Mouse (Mus musculus) brain, adult 2 months (tissue): ENCODE data around the gene Plin4.
"Not testable (repeated sequence)": the region's sequence is repeated elsewhere in the genome, so short reads cannot be mapped to it uniquely, and the experiment has no call there.

ENCODE experiments used
- DNase-seq: peaks from one replicate; pipeline ENCODE4 v3.0.0; 2011; ENCODE audit warnings: low read depth, low spot score

Gene Plin4

DNA sequence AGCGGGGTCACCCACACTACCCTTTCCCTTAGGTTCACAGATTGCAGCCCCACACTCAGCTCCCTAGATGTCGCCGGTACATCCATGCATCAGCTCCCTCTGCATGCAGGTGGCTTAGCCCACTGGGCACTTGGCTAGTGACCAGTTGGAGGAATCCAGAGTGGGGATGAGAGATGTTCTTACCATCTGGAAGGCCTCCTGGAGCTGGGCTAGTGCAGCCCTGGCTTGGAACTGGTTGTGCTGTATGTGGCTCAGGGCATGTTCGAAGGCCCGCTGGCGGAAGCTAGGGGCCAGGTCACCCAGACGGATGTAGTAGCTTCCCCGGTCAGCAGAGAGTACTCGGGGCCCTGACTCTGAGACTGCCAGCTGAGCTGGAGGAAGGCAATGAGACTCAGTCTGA lies 6.7 kb downstream of the Plin4 start:
- no peak for DNase-seq

GRCm38 (mm10) chr17:56102158-56102557 lies 7.4 kb downstream of the Plin4 start:
- DNase-seq = no peak

DNA sequence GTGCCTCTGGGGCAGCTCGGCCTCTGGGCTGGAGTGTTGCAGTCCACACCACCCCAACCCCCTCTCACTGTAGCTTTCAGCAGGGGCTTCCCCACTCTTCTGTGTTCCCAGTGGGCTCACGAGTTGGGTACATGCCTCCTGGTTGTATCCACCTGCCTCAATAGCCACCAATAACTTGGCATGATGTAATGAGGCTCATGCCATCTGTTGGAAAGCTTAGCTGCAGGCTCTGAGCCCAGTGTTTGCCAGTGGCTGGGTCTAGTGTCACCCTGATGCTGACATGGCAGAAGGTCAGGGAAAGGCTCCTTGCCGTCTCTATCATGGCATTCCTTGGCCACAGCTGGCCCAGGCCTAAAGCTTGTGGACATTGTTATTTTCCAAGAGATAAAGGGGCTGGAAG lies 8.8 kb downstream of the Plin4 start:
- DNase-seq = no peak

GRCm38 (mm10) chr17:56098711-56099572 lies 10.7 kb downstream of the Plin4 start:
- no peak for DNase-seq

DNA sequence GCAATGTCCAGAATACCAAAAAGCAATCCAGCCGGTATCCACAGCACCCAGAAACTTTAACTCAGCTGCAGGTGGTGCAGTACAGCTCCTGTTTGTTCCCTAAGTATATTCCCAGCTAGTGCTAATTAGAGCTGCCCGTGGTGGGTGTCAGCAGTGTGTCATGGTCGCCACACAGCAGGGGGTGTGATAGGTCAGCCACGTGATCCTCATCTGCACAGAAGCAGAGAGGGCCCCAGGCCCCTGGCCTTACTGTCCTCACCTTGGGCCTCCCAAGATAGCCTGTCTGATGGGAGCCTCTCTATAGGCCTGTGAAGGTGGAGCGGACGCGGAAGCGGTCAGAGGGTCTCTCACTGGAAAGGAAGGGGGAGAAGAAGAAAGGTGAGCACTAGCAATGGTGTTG lies 11.4 kb downstream of the Plin4 start:
- no peak for DNase-seq

GRCm38 (mm10) chr17:56096883-56097282 lies 12.7 kb downstream of the Plin4 start:
- no peak for DNase-seq

DNA sequence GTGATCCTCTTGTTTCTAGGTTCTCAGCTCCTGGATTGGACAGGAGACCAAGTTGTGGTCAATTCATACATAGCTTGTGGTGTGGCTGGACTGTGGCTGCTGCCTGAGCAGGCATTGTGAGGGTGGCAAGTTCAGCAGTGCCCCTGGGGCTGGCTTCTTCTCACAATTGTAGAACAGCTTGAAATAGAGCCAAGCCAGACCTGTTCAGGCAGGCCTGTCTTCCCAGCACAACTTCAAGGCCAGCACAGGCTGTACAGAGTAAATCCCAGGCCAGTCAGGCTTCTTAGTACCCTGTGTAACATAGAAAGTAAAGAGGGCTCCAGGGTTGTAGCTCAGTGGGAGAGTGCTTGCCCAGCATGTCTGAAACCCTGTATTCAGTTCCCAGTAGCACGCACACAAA lies 16.8 kb downstream of the Plin4 start:
- peak; percentile 26 for DNase-seq

DNA sequence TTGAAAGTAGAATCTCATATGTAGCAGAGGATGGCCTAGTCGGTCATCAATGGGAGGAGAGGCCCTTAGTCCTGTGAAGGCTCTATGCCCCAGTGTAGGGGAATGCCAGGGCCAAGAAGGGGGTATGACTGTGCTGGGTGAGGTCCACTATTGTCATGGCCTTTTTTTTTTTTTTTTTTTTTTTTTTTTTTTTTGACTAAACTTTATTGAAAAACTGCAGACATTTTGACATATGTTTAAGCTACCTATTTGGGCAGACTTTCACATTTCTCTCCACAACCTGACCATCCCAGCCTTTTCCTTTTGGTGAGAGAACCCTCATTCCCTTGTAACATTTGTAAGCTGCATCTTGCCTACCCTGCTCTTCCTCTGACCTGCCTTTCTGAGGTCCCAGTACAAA lies 17.3 kb downstream of the Plin4 start:
- DNase-seq = no peak

DNA sequence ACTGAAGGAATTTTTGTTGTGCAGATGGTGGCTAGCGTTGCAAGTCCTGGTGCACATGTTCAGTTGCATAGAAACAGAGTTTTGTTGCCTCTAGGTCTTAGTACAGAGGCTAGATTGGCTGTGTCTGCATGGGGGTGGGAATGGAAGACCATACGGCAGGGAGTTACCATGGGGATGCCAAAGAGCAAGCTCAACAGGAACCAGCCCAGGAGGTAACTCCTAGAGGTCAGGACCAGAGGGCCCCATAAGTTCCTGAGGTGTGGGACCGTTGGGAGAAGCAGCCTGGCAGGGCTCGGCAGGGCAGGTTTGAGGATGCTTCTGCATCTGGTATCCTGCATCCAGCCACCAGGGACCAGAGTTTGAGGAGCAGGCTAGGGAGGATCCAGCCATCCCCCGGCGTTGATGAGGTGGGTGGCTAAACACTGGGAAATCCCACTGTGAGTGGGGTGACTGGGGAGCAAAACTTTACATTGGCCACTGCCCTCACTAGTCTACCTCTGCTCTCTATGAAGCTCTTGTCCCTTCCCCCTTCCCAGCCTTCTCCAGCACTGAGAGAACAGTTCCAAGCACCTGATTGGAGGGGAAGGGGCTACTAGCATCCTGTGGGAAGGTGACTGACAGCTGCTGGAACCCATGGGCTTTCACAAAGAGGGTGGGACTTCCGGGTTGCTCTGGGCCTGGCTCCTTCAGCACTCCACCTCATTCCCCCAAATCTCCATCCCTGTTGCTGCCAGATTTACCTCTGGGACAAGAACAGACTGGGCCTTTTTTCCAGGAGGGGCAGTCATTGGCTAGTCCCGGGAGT lies 28.6 kb downstream of the Plin4 start:
- peak; percentile 86 for DNase-seq

GRCm38 (mm10) chr17:56079921-56080320 lies 29.7 kb downstream of the Plin4 start:
- no peak for DNase-seq

GRCm38 (mm10) chr17:56078880-56079795 lies 30.5 kb downstream of the Plin4 start, which contains the start of gene Hdgfl2:
Hdgfl2 (plus strand) TSS chr17:56079634.
- peak; percentile 100 for DNase-seq

- DNase-seq = not testable (repeated sequence)
Observed at GRCm38 (mm10) chr17:56078361-56078760, 31.2 kb downstream of the Plin4 start.

- DNase-seq = no peak
Observed at GRCm38 (mm10) chr17:56077523-56077922, 32.1 kb downstream of the Plin4 start.

DNA sequence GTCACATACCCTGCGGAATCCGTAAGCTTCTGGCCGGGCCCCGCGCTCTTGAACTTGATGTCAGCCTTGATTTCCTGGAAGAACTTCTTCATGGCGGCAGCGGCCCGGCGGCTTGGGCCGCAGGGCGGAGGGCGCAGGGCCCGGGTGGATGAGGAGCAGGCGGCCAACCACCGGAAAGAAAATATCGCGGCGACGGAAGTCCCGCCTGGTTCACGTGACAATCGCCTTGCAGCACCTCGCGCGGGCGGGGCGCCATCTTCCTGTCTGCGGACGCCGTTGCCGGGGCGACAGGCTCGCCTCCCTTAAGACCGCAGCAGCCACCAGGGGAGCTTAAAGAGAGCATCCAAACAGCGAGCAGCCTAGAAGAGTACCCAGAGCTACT lies 34.8 kb downstream of the Plin4 start, which contains the start of gene Ubxn6:
TSS of gene Ubxn6 (minus strand) at position 202 of the 382 bp plus-strand sequence.
- peak; percentile 99 for DNase-seq

DNA sequence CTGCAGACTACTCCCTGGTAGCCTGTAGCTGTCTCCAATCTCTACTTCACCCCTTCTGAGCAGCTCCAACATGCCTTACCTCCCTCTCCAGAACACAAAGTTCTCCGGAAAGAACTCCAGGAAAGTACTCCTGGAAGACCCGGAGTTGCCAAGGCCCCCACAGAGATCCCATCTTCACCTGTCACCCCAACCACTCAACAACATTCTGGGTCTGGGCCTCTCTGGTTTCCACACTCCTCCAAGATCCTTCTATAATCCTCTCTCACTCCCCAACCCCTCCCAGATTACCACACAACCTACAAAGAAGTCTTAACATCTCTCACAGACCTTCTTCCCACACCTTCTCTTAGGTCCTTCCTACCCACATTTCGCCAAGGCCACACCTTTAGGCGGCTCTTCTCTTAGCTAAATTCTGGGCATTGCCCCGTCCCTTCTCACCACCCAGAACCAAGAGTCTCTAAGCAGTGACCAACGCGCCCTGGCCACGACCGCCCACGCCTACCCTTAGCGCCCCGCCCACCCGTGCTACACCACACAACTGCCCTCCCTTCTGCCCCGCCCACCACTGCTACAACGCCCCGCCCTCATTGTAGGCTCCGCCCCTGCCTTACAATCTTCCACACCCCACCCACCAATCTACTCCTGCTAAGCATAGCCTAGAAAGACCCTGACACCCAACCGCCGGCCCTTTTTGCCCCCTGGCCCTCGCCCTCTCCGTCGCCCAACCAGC lies 35.3 kb downstream of the Plin4 start:
- DNase-seq = peak; percentile 81

GRCm38 (mm10) chr17:56072243-56072642 lies 37.4 kb downstream of the Plin4 start:
- DNase-seq = no peak

DNA sequence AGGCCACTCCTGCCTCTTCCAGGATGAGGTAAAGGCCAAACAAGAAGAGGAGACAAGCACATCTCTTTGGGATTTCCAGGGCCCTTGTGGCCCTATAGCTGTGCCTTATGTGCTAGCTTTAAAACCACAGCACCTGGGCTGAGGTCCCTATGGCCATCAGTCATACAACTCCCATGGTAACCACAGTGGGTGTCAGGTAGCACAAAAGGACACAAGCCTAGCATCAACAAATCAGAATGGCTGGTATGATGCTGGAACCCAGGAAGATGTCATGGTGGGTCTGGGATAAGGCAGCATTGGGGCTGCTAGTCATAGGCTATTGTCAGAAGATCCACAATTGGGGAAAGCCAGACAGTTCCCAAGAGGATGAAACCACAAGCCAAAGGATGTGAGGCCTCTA lies 38.5 kb downstream of the Plin4 start:
- DNase-seq = no peak

DNA sequence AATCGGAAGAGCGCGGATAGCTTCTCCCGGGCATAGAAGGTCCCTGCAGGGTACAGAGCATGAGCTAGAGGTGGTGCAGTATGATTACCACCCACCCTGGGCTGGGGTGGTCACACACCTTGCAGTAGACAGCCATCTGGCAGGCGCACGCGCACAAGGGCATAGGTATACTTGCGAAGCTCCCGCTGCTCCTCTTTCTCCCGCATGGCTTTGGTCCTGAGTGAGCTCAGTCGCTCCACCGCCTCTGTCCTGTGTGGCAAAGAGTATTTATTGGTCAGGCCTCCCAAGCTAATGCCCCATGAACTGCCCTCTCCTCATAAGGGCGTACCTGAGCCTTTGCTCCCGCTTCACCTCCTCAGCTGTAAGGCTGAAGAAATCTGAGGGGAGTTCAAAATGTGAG lies 40.5 kb downstream of the Plin4 start:
- no peak for DNase-seq

GRCm38 (mm10) chr17:56066451-56066850 lies 43.2 kb downstream of the Plin4 start:
- DNase-seq = no peak

- DNase-seq = not testable (repeated sequence)
Observed at GRCm38 (mm10) chr17:56065715-56066114, 43.9 kb downstream of the Plin4 start.

- no peak for DNase-seq
Observed at GRCm38 (mm10) chr17:56062081-56062480, 47.5 kb downstream of the Plin4 start.
